Mouse (Mus musculus) cortical plate, adult 2 months (tissue): ENCODE measurements around the gene Sbf1. TPM values are rescaled to one million over a fixed set of nuclear protein-coding genes. Genes with fewer than 3 reads are reported as not detected.

Experiments
- H3K27ac ChIP-seq: fragments of 200-500 bp; 2 replicates; pipeline ENCODE4 v1.5.1; 2012; ENCODE audit warnings: low read length, control low read depth, inconsistent platforms; ENCODE audit not compliant: insufficient read depth
- H3K4me1 ChIP-seq: fragments of 200-500 bp; 2 replicates; pipeline ENCODE4 v1.6.1; 2011; ENCODE audit warnings: low read length; ENCODE audit not compliant: control insufficient read depth, insufficient read depth
- H3K4me3 ChIP-seq: fragments of 200-500 bp; 2 replicates; pipeline ENCODE4 v1.5.1; 2011; ENCODE audit warnings: mild to moderate bottlenecking, low read length, control low read depth; ENCODE audit not compliant: insufficient read depth
- CTCF ChIP-seq: fragments of 200-500 bp; IDR thresholded peaks from 2 replicates; pipeline ENCODE4 v1.5.1; 2011; ENCODE audit warnings: mild to moderate bottlenecking, control low read depth, low read length; ENCODE audit not compliant: insufficient read depth; ENCODE audit errors: extremely low read depth
- POLR2A ChIP-seq: fragments of 200-500 bp; IDR thresholded peaks from 2 replicates; pipeline ENCODE4 v1.6.1; 2011; ENCODE audit warnings: mild to moderate bottlenecking, low read length, control low read depth; ENCODE audit not compliant: insufficient read depth; ENCODE audit errors: extremely low read depth
- polyA plus RNA-seq: library from polyadenylated mRNA; depleted of rRNA; stranded (reverse); fragments of >200 nt; gene quantifications from 2 replicates; pipeline ENCODE4 v1.2.3, GENCODE M21; 2012

Gene Sbf1
- polyA plus RNA-seq, 1 experiment = 264 TPM

GRCm38 (mm10) chr15:89351302-89351701 is 36.2 kb upstream of the Sbf1 start:
- no peak overlapping the region for H3K4me3 ChIP-seq
- no peak for TF ChIP-seq POLR2A
- TF ChIP-seq CTCF = no peak
- no peak overlapping the region for H3K27ac ChIP-seq
- H3K4me1 ChIP-seq = no peaks in the 10 kb centered on the region

DNA sequence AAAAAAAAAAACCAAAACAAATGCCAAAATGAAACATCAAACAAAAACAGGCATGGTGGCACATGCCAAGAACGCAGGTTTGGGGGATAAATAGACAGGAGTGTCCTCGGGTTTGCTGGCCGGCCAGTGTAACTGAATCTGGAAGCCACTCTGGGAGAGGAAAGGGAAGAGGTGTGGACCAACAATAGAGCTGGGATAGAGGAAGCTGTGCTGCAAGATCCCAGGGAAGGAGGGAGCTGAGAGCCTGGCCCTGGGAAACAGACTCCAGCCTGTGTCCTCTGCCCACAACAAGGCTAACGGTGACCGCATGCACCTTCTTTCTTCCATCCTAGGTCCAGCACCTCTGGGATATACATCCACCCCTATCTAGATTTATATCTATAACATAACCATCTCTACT is 35.3 kb upstream of the Sbf1 start:
- no peak overlapping the region for H3K4me3 ChIP-seq
- H3K4me1 ChIP-seq = no peaks in the 10 kb centered on the region
- TF ChIP-seq CTCF = no peak
- TF ChIP-seq POLR2A = no peak
- no peak overlapping the region for H3K27ac ChIP-seq

GRCm38 (mm10) chr15:89343325-89343724 is 28.2 kb upstream of the Sbf1 start:
- no peak overlapping the region for H3K27ac ChIP-seq
- TF ChIP-seq CTCF (no peak), POLR2A (no peak)
- no peak overlapping the region for H3K4me3 ChIP-seq
- no peaks in the 10 kb centered on the region for H3K4me1 ChIP-seq

DNA sequence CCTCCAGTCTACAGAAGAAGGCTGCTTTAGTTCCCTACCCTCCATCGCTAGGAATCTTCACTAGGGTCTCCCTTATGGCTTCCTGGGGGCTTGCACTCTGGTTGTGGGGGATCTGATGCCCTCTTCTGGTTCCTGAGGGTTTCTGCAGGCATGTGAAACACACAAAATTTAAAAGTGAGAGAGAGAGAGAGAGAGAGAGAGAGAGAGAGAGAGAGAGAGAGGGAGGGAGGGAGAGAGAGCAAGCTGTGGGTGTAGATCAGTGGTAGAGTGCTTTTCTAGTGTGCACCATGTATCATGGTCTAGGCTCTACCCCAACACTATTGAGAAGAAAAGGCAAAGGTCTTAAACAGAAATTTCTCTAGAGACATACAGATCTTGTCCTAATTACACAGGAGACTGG is 26.6 kb upstream of the Sbf1 start:
- Histone ChIP-seq H3K27ac (no peak overlapping the region), H3K4me3 (no peak overlapping the region), H3K4me1 (no peaks in the 10 kb centered on the region)
- TF ChIP-seq POLR2A (no peak), CTCF (no peak)

DNA sequence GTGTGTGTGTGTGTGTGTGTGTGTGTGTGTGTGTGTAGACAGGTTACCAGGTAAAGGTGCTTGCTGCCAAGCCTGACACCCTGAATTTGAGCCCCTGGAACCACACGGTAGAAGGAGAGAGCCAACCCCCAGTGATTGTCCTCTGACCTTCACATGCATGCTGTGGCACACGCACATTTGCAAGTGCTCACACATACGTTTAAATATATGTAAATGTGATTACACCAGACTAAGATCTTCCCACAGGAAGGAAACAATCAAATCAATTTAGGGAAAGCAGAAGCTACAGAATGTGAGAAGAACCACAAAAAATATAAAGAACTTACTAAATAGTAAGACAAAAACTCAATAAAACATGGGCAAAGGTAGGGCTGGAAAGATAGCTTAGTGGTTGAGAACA is 25.0 kb upstream of the Sbf1 start:
- no peaks in the 10 kb centered on the region for H3K4me1 ChIP-seq
- H3K4me3 ChIP-seq = no peak overlapping the region
- TF ChIP-seq CTCF (no peak), POLR2A (no peak)
- no peak overlapping the region for H3K27ac ChIP-seq

DNA sequence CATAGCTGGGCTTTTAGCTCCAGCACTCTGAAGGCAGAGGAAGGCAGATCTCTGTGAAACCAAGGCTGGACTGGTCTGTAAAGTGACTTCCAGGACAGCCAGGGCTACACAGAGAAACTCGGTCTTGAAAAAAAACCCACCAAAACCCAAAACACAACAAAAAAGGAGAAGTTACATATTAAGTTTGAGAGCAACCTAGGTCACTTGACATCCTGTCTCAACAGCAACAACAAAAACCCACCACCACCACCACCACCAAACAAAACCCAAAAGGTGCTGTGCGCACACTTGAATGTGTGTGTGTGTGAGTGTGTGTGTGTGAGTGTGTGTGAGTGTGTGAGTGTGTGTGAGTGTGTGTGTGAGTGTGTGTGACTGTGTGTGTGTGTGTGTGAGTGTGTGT is 24.6 kb upstream of the Sbf1 start:
- H3K4me1 ChIP-seq = no peaks in the 10 kb centered on the region
- H3K27ac ChIP-seq = no peak overlapping the region
- TF ChIP-seq POLR2A = no peak
- TF ChIP-seq CTCF = no peak
- no peak overlapping the region for H3K4me3 ChIP-seq

DNA sequence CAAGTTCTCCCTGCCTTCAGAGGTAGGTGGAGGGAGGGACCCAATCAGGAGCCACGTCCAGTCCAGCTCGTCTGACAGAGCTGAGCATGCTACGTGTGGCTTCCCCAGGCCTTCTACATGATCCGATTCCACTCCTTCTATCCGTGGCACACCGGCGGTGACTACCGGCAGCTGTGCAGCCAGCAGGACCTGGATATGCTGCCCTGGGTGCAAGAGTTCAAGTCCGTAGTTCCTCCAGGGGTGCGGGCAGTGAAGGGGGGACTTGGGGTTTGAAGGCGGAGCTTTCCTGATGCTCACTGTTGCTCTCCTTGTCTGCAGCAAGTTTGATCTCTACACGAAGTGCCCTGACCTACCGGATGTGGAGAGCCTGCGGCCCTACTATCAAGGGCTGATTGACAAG is 21.3 kb upstream of the Sbf1 start:
- Histone ChIP-seq H3K4me3 (no peak overlapping the region), H3K27ac (no peak overlapping the region), H3K4me1 (no peaks in the 10 kb centered on the region)
- TF ChIP-seq POLR2A (no peak), CTCF (no peak)

- Histone ChIP-seq H3K27ac (no peak overlapping the region), H3K4me3 (no peak overlapping the region), H3K4me1 (no peaks in the 10 kb centered on the region)
- TF ChIP-seq CTCF (no peak), POLR2A (no peak)
These were observed 19.8 kb upstream of the Sbf1 start for GRCm38 (mm10) chr15:89334774-89335537.

DNA sequence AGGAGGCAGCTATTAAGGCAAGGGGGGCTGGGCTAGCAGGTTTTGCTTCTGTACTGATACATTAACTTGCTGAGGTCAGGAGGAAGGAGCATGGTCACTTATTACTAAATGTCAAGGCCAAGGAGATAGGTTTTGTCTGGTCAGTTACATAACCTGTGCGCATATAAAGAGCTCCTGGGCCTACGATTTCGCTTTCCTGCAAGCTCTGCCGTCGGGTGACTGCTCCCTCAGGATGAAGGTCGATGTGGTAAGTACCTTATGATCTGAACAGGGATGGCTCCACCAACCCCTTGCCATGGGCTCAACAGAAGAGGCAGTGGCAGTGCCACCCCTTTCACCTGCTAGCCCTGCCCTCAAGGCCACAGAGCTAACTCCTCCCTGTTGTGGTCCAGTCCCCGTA is 19.2 kb upstream of the Sbf1 start, which contains the start of gene Miox:
Gene Miox (plus strand): TSS at position 128 of the 400 bp plus-strand sequence.
- Histone ChIP-seq H3K4me1 (no peaks in the 10 kb centered on the region), H3K27ac (no peak within 1 kb of the TSS), H3K4me3 (no peak within 1 kb of the TSS)
- no peak for TF ChIP-seq POLR2A
- no peak for TF ChIP-seq CTCF

DNA sequence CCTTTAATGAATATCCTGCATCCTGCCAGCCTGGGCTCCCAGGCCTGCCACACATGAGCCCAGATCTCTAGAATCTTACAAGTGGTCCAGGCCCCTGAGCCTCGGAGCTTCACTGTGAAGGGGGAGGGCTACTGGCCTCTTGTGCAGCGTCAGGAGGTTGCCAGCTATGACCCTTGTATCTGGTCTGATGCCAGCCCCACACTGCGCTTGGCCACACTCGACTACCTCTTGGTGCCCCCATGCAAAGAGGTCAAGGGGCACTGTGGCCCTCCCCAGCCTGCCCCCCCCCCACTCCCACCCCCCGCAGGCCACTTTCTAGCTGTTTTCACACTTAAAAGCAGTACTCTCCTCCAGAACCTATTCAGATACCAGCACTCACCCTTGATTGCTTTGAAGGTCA is 11.3 kb upstream of the Sbf1 start:
- Histone ChIP-seq H3K27ac (no peak overlapping the region), H3K4me3 (no peak overlapping the region), H3K4me1 (no peaks in the 10 kb centered on the region)
- TF ChIP-seq POLR2A (no peak), CTCF (no peak)
